Mouse (Mus musculus): Measurements from ENCODE around the gene Peg3.

DNA sequence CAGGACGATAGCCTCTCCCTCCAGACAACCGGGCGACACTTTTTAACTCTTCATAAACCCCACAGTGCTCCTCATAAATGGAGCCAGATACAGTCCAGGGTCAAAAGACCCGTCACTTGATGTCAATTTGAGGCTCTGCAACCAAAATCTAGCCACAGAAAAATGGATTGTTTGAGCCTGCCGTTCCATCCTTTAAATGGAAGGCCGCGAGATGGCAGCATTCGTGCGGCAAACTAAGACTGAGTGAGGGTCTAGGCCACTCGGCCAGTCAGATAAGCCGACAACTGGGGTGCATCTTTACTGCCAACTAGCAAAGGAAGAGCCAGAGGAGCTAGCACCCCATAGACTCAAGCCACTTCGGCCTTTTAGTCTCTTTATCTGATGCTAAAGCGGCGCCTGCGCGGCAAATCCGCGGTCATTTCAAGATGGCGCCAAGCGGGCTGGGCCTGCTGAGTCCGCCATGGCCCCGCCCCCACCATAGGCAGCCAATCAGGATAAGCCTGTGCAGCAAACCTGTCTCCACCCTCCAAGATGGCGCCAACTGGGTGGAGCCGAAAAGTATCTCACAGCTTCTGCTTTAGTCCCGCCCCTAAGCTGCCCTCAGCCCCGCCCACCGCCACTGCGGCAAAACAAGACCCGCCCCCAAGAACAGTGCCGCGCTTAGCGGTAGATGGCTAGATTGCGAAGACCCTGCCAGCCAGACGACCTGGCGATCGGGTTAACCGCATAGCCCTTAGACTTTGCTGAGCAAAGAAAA lies 992 bp downstream of the Peg3 start:
- TF ChIP-seq CTCF (IDR thresholded peaks at IDR 0.05; ENCODE audit: low read depth, low read length) (peak; percentile 33), EP300 (IDR thresholded peaks at IDR 0.05; ENCODE audit: insufficient read depth, low read depth, low read length) (no peak)

All from ES-Bruce4 (cell line).